Mouse (Mus musculus) myocyte (in vitro differentiated cells): Measurements from ENCODE around the gene Cntn3.
"Not testable (repeated sequence)": the region's sequence is repeated elsewhere in the genome, so short reads cannot be mapped to it uniquely, and the experiment has no call there.

ENCODE experiments used
- CEBPB ChIP-seq: IDR thresholded peaks from 2 replicates; pipeline ENCODE4 v1.6.1; 2011; ENCODE audit warnings: mild to moderate bottlenecking, moderate library complexity; ENCODE audit not compliant: poor library complexity, insufficient read depth, severe bottlenecking
- E2F4 ChIP-seq: IDR thresholded peaks from one replicate; pipeline ENCODE4 v1.6.1; 2011; ENCODE audit warnings: mild to moderate bottlenecking, control low read depth, moderate library complexity; ENCODE audit not compliant: insufficient read depth
- MAX ChIP-seq: IDR thresholded peaks from one replicate; pipeline ENCODE4 v1.6.1; 2011; ENCODE audit warnings: low read depth, mild to moderate bottlenecking, control low read depth
- MYOD1 ChIP-seq, 3 experiments: IDR thresholded peaks; one replicate each; pipeline ENCODE4 v1.6.1; 2011; ENCODE audit warnings: control low read depth in 2 of 3, low read depth in 2 of 3, mild to moderate bottlenecking in 2 of 3, moderate library complexity in 1 of 3; ENCODE audit not compliant: insufficient read length in 2 of 3, control insufficient read depth in 1 of 3
- MYOG ChIP-seq, 3 experiments: IDR thresholded peaks; one replicate each; pipeline ENCODE4 v1.6.1; 2011; ENCODE audit warnings: control low read depth in 2 of 3, low read depth in 2 of 3, mild to moderate bottlenecking in 2 of 3; ENCODE audit not compliant: insufficient read length in 2 of 3, control insufficient read depth in 1 of 3, insufficient read depth in 1 of 3
- POLR2A ChIP-seq: IDR thresholded peaks from one replicate; pipeline ENCODE4 v1.6.1; 2011; ENCODE audit warnings: low read depth, mild to moderate bottlenecking, control low read depth, moderate library complexity; ENCODE audit not compliant: insufficient read length
- POLR2AphosphoS2 ChIP-seq: IDR thresholded peaks from one replicate; pipeline ENCODE4 v1.6.1; 2011; ENCODE audit warnings: low read depth, control low read depth; ENCODE audit not compliant: insufficient read length
- REST ChIP-seq: IDR thresholded peaks from one replicate; pipeline ENCODE4 v1.6.1; 2011; ENCODE audit warnings: mild to moderate bottlenecking, control low read depth, moderate library complexity; ENCODE audit not compliant: insufficient read depth, insufficient read length
- TCF12 ChIP-seq: IDR thresholded peaks from one replicate; pipeline ENCODE4 v1.6.1; 2011; ENCODE audit warnings: mild to moderate bottlenecking, control low read depth; ENCODE audit not compliant: poor library complexity, insufficient read depth, severe bottlenecking
- TCF3 ChIP-seq: IDR thresholded peaks from one replicate; pipeline ENCODE4 v1.6.1; 2011; ENCODE audit warnings: low read depth, control low read depth; ENCODE audit not compliant: insufficient read length
- USF1 ChIP-seq: IDR thresholded peaks from one replicate; pipeline ENCODE4 v1.6.1; 2011; ENCODE audit warnings: low read depth, mild to moderate bottlenecking, control low read depth, moderate library complexity

DNA sequence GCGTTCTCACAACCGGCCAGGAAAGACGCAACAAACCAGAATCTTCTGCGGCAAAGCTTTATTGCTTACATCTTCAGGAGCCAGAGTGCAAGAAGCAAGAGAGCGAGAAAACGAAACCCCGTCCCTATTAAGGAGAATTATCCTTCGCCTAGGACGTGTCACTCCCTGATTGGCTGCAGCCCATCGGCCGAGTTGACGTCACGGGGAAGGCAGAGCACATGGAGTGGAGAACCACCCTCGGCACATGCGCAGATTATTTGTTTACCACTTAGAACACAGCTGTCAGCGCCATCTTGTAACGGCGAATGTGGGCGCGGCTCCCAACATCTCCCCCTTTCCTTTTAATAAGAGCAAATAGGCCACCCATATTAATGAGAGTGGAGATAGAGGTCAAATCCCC lies at the start of gene Cntn3:
- TF ChIP-seq MYOD1 (IDR thresholded peaks at IDR 0.05; ENCODE audit: control insufficient read depth in 1 of 3, insufficient read length in 2 of 3, low read depth in 2 of 3); POLR2A; TCF3; POLR2AphosphoS2; MAX; TCF12; E2F4; MYOG (IDR thresholded peaks at IDR 0.05; ENCODE audit: control insufficient read depth in 1 of 3, insufficient read depth in 1 of 3, insufficient read length in 2 of 3, low read depth in 2 of 3); USF1; CEBPB; REST: not testable (repeated sequence)
